Mouse (Mus musculus) urinary bladder, postnatal 14 days (tissue): ENCODE data around the gene Oas1e.
"Not testable (repeated sequence)": the region's sequence is repeated elsewhere in the genome, so short reads cannot be mapped to it uniquely, and the experiment has no call there.

Experiments
- DNase-seq: peaks from one replicate; pipeline ENCODE4 v3.0.0; 2021; ENCODE audit warnings: low spot score

The Oas1e gene

DNA sequence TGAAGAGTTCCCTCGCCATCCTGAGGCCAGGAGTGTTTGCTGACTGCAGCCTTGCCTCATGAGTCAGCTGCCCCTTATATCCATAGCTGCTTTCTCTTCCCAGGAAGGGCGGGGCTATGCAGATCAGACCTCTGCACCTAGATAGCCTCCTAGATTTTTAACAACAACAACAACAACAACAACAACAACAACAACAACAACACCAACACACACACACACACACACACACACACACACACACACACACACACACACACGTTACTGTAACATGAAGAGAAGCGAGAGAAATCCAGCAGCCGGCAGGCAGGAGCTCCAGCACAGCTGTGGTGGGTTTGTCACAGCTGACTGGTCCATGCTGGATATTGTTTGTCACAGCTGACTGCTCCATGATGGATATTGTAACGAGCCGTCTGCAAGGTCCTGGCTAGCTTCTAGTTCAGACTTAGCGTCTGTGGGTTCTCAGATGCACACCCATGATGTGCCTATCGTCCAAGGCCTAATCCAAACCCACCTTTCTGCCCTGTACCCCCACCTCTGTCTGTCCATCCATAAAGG is at the start of gene Oas1e:
Gene Oas1e, minus strand, starts transcription at position 51 of the 555 bp plus-strand sequence.
- not testable (repeated sequence) for DNase-seq

DNA sequence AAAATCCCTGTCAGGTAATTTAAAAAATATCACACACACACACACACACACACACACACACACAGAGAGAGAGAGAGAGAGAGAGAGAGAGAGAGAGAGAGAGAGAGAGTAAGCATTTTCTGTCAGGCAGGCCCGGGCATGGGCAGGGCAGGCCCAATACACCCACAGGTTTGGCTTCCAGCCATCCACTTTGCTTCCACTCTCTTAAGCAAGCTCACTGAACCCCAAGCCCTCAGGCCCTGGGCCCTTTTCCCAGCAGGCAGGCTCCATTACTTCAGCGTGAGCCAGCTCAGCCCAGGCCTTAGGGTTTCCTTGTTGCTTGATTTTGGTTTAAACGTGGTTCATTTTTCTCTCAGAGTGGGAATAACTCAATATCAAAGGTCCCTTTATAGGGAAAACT is 49.4 kb upstream of the Oas1e start:
- DNase-seq: peak; percentile 88

DNA sequence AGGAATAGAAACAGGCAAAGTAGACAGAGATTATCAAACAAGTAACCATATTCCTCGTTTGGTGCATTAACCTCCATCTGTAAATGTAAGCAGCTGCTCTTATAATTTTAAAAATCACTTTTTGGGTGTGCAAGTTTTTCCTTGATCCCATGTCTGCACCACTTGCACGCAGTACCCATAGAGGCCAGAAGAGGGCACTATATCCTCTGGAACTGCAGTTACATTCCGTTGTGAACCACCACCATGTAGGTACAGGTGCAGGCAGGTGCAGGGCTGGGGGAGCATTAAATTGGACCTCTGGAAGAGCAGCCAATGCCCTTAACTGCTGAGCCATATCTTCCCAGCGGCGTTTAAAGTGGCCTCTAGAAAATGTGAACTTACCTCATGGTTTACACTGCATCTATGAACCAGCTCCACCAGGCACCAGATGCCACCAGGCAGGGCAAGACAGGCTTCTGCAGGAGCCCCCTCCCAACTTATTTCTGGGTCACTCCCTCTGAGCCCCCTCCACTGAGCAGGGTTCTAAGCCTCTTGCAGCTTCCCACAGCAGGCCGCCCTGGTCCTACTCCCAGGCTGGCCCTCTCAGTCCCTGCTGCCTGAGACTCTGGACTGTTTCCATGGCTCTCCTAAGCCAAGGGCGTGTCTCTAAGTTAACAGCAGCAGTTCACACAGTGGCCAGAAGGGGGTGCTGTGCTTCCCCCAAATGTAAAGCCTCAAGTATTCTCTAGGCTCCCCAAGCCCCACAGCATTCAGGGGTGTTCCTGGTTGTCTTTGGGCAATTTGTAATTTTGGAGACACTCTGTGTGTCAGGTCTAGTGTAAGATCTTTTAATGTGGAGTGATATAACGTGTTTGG is 41.6 kb upstream of the Oas1e start:
- DNase-seq: peak; percentile 63

DNA sequence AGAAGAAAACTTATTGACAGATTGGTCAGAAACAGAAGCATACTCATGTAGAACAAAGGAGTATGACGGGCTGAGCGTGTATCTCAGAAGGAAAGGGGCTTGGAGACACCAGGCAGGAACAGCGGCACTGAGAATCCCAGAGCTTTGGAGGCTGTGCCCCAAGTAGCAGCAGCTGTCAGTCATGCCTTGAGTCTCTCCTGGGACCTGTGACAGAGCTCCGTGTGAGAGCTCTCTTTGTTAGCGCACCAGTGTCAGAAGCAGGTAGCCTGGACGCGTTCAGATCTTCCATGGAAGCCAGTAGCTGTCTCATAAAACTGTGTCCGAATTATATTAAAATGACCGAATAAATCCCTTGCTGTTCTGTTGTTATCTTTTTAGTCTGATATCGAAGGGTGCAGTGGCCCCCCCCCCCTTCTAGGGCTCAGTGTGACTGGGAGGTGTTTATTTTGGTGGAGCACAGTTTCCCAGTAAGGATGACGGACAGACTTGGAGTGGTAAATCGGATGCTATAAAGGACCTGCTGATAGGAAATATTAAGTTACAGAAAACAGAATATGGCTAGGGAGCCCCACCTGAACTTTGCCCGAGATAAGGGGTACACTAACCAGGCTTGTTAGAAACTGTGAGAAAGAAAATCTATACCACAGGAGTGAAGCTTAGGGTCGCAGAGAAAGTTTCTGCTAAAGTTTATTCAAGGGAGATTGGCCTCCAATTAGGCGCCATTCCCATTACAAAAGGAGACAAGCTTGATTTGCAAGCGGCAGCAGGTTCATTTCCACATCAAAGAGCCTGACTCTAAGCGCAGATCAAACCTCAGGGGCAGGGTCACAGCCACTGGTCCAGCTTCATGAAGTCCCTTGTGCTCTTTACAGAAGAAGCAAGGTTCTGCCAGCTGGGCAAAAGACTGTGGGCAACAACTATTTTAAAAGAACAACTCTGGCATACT is 38.3 kb upstream of the Oas1e start:
- DNase-seq: no peak

DNA sequence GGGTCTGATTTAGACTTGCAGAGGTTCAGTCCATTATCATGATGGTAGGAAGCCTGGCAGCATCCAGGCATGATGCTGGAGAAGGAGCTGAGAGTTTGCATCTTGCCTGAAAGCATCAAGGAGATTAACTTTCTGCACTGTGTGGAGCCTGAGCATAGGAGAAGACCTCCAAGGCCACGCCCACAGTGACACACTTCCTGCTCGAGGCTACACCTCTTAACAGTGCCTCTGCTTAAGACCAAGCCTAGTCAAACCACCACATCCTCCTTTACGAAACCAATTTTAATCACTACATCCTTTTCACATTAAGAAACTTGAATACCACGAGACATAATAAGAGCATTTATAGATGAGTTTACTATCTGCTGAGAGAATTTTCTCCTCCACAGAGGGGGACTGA is 35.7 kb upstream of the Oas1e start:
- DNase-seq: no peak

DNA sequence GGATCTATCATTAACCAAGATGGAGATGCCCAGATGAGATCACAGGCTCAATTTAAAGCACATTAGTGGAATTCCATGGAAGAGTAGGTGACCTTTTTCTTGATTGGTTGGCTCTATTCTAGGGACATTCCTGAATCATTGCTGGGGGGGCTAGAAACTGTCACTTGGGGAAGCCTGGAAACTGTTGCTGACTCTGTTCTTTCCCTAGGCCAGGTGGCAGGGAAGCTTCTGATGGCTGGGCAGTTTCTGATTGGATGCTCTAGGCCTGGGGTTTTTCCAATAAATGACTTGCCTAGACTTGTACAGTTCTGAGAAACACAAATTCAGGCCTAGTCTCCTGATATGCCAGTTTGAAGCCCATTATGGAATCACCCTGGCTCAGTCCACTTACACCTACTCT is 23.7 kb upstream of the Oas1e start:
- DNase-seq: no peak

DNA sequence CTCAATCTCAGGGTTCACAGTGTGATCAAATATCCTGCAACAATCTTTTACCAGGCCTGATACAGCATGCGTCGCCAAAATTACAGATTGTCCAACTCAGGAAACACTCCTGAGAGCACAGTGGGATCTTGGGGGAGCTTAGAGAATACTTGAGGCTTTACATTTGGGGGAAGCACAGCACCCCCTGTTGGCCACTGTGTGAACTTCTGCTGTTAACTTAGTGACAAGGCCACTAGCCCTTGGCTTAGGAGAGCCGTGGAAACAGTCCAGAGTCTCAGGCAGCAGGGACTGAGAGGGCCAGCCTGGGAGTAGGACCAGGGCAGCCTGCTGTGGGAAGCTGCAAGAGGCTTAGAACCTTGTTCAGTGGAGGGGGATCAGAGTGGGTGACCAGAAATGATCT is 20.6 kb upstream of the Oas1e start:
- DNase-seq: no peak

DNA sequence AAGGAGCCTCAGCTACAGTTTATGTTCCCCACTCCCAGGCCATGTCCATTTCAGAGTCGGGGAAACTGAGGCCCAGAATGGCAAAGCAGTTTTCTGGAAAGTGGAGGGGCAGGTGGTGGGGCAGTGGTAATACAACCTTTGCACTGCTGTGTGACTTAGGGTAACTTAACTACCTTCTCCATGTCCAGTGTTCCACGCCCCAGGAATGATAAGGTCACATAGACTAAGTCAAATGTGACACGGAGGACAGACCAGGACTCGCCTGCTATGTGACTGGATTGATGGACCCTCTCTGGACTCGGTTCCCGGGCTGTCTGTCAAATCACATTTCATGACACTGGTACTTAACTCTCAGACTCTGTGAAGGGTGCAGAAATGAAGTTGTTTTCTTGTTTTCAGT is 17.7 kb upstream of the Oas1e start:
- DNase-seq: no peak

DNA sequence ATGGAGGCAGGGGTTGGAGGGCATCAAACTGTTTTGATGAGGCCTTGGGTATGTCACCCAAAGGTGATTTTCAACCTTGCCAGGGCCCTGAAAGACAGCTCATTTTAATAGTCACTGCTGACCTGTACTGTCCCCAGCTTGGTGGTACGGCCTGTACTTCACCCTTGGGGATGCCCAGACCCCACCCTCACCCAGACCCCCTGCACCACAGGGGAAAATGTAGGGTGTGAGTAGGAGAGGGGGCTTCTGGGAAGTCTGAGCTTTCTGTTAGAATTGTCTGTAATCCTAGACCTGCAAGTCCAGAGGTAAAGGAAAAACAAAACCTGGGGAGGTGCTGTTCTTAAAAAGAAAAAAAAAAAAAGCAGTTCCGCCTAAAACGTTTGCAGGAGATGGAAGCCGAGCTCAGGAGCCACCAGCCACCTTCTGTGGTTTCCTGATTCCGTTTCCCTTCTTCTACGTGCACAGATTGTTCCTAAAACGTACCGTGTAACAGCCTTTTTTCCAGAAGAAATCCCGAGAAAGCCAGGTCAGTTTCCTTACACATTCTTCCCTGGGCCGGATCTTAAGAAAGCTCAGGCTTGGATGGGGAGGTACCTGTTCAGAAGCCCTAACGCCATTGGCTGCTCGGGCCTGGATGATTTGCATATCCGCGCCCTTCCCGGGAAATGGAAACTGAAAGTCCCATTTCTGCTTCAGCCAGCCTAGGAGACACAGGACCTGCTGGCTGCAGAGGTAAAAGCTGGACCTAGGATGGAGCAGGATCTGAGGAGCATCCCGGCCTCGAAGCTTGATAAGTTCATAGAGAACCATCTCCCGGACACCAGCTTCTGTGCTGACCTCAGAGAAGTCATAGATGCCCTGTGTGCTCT is 16.9 kb upstream of the Oas1e start, which contains the start of gene Oas1c:
Gene Oas1c, minus strand, starts transcription at position 564 of the 869 bp plus-strand sequence.
- DNase-seq: peak; percentile 88

DNA sequence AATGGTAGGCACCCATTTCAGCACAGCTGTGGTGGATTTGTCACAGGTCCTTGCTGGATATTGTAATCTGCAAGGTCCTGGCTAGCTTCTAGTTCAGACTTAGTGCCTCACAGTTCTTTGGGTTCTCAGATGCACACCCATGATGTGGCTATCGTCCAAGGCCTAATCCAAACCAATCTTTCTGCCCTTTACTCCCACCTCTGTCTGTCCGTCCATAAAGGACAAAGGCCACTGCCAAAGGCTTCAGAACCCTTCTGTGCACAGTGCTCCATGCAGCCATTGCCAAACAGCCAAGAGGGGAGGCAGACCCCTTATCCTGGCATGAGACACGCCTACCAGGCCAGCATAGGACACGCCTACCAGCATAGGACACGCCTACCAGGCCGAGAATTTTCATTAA is 13.8 kb upstream of the Oas1e start:
- DNase-seq: no peak

DNA sequence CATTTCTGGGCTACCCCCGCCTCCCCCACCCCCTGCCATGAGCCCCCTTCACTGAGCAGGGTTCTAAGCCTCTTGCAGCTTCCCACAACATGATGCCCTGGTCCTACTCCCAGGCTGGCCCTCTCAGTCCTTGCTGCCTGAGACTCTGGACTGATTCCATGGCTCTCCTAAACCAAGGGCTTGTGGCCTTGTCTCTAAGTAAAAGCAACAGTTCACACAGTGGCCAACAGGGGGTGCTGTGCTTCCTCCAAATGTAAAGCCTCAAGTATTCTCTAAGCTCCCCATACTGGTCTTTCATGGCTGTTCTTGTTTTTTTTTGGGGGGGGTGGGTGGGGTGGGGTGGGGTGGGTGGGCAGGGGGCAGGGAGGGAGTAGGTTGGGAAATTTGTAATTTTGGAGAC is 11.1 kb upstream of the Oas1e start:
- DNase-seq: peak; percentile 53

DNA sequence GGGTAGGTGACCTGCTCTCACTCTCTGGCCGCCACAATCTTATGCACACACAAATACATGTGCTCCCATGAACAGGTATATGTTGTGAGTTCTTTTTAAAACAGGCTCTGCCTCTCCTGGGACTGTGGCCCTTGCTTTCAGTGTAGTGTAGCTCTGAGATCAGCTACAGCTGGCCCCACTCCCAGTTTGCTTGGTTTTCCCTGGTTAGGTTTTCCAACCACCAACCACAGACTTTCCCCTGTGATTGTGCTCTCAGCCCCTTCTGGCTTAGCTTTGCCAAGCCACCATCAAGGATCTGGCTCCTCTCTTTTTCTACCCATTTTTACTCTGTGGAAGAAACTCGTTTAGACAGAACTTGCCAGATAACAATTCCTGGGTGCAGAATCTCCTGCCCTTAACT is 8.3 kb upstream of the Oas1e start:
- no peak for DNase-seq

DNA sequence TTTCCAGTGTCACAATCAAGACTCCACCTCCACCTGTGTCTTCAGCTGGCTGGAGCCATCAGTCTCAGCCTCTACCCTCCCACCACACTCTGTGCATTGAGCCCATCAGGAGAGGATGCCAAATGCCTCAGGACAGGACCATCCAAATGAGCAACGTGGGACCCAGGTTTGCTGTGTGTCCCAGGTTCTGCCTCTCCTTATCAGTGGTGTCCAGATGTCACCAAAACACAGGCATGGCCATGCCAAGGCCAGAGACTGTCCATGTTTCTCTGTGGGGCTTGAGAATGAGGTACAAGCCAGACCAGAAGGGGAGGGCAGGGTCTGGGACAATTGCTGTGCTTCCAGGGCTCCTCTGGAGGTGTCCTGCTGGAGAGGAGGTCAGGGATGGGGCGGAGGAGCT is 3.6 kb upstream of the Oas1e start:
- not testable (repeated sequence) for DNase-seq

DNA sequence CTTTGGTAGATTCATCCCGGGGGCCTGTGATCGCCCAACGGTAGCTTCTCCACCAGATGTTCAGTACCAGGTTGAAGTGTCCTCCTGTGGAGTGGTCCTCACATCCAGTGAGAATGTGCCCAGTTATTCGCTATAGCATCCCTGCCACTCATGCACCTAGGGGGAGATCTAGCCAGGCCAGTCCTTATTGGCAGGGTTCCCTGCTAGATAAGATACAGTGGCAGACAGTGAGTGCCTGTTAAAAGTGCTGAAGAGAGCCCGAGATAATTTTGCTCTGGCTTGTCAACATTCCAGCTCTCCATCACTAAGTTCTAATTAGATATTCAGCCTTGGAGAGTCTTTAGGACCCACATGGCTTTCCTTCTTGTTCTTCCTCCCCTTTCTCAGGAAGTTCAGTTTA is 2.8 kb upstream of the Oas1e start:
- not testable (repeated sequence) for DNase-seq

DNA sequence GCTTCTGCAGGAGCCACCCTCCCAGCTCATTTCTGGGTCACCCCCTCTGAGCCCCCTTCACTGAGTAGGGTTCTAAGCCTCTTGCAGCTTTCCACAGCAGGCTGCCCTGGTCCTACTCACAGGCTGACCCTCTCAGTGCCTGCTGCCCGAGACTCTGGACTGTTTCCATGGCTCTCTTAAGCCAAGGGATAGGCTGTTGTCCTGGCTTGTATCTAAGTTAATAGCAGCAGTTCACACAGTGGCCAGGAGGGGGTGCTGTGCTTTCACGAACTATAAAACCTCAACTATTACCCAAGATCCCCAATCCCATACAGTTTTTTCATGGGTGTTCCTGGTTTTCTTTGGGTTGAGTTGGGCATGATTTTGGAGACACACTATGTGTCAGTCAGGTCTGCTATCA is 2.3 kb downstream of the Oas1e start:
- DNase-seq: peak; percentile 48

DNA sequence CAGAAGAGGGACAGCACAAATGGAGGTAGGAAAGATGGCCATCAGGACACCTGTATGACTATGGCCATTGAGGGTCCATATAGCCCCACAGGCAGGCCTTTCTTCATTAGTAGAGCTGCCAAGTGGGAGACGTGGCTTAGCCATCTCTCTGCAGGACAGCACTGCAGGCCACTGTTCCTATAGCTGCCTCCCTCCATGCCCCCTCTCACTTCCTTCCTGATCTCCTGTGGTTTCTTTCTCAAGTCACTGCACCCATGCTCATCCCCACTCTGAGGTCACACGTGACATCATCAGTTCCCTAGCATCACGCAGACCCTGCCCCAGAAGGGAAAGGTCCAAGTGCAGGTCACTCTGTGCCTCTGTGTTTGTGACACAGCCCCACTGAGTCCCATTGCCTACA is 8.3 kb downstream of the Oas1e start:
- DNase-seq: no peak

DNA sequence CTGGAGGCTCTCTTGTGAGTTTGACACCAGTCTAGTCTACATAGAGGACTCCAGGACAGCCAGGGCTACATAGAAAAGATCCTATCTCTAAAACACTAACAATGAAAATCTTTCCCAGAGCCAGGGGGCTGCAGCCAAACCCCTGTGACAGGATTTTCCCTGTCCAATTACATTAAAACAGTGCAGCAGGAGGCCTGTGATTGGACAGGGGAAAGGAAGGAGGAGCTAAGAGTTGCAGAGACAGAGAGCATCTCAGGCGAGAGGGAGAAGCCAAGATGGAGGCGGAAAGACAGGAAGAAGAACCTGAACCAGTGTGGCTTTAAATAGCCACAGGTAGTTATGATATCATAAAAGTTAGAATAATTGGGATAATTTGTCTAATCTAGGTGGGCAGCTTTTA is 12.9 kb downstream of the Oas1e start:
- DNase-seq: no peak

DNA sequence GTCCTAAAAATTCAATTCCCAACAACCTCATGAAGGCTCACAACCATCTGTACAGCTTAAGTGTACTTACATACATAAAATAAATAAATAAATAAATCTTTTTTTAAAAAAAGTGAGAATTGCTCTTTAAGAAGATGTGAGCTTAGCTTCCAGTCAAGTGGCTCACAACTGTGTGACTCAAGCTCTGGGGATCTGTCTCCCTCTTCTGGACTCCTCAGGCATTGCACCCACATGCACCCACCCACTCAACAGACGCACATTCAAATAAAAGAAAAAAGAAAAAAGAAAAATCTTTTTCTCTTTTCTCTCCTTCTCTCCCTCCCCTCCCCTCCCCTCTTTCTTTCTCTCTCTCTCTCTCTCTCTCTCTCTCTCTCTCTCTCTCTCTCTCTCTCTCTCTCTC is 13.7 kb downstream of the Oas1e start:
- DNase-seq: no peak

DNA sequence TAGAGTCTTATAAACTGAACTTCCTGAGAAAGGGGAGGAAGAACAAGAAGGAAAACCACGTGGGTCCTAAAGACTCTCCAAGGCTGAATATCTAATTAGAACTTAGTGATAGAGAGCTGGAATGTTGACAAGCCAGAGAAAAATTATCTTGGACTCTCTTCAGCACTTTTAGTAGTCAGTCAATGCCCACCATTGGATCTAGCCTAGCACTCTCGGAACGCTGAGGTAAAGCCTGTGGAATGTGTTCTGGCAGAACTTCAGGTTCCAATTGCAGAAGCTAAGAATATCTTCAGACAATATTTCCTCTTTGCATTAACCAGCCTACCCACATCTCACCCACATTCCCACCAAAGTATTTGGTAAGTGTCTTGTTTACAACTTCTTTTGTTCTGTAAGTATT is 15.4 kb downstream of the Oas1e start:
- DNase-seq: no peak

DNA sequence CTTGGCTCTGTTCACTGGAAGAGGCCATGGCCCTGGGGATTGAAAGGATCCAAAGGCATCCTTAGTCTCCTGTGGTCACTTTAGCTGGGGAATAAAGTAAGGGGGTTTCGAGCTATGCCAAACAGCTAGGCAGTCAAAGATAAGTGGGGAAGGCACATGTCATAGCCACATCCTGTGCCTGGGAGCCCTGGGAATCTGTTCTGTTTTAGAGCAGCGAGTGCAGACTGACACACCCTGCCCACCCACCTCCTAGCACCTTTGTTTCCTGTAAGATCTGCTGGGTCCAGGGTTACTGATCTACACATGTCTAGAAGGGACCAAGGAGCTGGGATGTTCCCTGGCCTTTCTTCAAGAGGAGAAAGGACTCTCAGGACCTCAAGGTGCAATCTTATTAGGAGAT is 16.4 kb downstream of the Oas1e start:
- no peak for DNase-seq

DNA sequence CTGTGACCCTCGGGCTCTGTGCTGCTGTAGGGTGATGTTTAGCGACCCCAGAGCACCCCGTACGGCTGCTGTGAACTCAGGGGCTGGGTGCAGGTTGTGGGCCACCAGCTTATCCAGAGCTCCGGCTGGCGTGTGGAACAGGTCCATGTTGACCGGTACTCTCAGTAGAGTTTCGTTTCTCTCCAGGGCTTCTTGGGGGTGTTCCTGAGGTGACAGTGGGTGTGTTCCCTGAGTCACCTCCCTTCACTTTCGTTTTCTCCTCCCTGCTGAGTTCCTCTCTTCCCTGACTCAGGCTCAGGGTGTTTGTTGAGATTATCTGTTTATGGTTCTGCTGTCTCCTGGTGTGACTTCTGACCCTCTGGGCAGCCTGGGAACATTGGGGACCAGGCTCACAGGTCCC is 17.9 kb downstream of the Oas1e start, which contains the start of gene Oas3:
Gene Oas3, minus strand, starts transcription at position 184 of the 400 bp plus-strand sequence.
- DNase-seq: no peak

DNA sequence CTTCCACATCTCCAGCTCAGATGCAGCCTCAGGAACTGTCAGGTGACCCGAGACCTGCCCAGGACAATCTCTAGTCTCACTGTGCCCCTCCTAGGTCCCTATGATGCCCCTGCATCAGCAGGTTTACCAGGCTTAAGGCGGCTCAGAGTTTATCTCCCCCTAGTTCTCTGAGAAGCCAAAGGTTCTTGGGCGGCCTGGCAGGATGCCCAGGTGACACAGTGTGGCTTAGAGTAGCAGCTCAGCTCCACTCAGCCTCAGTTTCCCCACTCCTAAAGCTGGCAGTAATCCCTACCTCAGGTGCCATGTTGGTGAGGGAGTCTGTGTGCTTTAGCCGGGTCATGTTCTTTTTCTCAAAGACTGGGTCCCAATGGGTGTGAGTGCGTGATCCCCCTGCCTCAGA is 18.5 kb downstream of the Oas1e start:
- DNase-seq: no peak
